Mouse (Mus musculus) megakaryocyte progenitor cell, adult 5-6 weeks (primary cell): ENCODE measurements around the gene 2010111I01Rik. TPM values are rescaled to one million over a fixed set of nuclear protein-coding genes. Genes with fewer than 3 reads are reported as not detected.
"Not testable (repeated sequence)": the region's sequence is repeated elsewhere in the genome, so short reads cannot be mapped to it uniquely, and the experiment has no call there.

Experiments used
- ATAC-seq: replicated peaks from 2 replicates; pipeline ENCODE4 v1.8.0; 2016; ENCODE audit warnings: mild to moderate bottlenecking, moderate TSS enrichment, inconsistent platforms; ENCODE audit not compliant: poor library complexity
- total RNA-seq, 2 experiments: library from RNA; stranded (forward) in 1 of 2; stranded (reverse) in 1 of 2; fragments of 157-497, 149-512 nt in 1 of 2; fragments of 200-1000 nt in 1 of 2; gene quantifications; 2 replicates each; pipeline versions ENCODE4 v1.2.3 to v1.2.4; 2015 to 2017

The 2010111I01Rik gene
- total RNA-seq, 2 experiments from 2014 or later: 53.7 to 90.2 TPM

GRCm38 (mm10) chr13:63330236-63330860 lies 365.7 kb downstream of the 2010111I01Rik start:
- no peak for ATAC-seq

GRCm38 (mm10) chr13:63331379-63331778 lies 366.7 kb downstream of the 2010111I01Rik start:
- ATAC-seq: peak; percentile 59

- peak; percentile 71 for ATAC-seq
Measured at GRCm38 (mm10) chr13:63332576-63333300, 368.0 kb downstream of the 2010111I01Rik start.

DNA sequence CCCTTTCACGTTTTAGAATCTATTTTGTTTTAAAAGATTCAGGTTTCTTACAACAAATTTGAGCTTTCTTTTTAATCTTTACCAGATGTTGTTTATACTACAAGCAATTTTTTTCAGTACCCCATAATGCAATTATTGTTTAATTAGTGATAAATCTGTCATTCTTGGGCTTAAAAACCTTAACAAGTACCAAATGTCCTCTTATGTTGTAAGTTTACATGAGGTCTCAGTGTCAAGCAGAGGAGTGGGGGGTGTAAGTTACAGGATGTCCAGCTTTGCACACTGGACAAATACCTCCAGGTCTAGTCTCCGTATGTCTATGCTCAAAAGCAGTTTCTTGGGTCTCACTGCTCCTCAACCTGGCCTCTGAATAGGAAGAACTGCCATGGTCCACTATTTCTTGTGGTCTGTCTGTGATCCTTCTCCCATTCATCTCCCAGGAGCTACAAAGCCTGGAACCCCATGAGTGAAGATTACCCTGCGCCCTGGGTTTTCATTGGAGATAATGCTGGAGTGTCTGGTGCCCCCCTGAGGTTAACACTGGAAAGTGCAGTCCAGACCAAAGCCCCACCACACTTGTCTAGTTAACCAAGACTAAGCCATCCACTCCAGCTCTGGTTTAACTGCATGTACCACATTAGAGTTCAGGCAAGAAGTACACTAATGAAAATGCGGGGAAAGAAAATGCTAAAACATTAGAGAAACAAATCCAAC lies 370.9 kb downstream of the 2010111I01Rik start:
- peak; percentile 81 for ATAC-seq

DNA sequence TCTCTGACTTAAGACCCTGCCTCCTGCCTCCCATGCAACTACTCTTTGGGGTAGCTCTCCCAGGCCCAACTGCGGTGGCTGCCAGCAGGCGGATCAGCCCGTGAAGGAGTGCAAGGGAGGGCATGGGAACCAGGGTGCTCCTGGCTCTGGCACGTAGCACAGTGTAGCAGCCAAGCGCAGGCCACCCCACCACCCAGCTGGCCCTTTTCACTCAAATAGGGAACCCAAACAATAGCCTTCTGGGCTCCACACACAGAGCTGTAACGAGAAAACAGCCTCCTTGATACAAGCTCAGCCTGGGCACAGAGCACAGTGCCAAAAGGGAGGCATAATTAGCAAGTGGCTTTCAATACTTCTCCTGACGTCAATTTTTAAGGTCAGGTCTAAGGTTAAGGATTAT lies 371.6 kb downstream of the 2010111I01Rik start:
- ATAC-seq: no peak

DNA sequence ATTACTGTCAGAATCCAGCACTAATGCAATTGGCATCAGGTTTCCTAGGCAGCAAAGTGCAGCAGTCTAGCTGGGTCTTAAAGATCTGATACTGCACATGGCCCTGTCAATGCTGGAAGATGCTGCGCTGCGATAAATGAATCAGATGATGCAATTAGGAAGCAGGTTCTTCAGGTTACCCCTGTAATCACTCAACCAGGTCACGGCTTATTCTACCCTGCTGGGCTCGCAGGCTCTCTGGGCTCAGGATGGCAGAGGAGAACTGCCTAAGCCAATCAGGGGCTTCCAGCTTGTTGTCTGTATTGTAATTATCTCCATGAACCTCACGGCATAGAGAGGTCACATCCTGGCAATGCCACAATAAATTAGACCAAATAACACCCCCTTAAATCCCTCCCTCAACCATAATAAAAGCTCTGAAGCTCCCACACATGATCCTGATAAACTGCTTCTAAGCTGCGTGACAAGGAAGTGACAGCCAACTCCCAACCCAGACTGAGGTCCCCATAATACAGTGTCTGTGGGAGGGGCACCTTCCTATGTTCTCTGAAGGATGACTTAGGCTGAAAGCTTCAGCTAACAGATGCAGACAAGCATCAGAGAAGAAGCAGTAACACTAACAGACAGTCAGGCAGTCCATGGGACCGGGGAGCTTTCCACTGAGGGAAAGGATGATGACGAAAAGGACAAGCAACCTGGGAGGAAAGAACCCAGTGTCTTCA lies 372.7 kb downstream of the 2010111I01Rik start:
- ATAC-seq: no peak

DNA sequence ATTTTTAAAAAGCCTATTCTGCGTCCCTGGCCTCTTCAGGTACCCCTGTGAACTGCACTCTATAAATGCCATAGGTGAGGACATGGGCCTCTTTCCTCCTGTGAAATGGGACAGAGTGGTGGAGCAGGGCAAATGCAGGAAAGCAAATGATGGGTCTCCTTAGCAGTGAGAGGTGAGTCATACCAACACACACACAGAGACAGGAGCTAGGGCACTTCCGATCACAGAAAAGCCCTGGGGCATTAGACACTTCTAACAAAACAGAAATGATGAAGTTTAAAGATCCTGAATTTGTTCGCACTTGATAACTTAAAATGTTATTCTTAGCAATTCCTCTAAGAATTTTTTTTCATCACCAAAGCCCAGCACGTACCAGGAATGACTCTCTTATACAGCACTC lies 375.3 kb downstream of the 2010111I01Rik start:
- ATAC-seq: no peak

DNA sequence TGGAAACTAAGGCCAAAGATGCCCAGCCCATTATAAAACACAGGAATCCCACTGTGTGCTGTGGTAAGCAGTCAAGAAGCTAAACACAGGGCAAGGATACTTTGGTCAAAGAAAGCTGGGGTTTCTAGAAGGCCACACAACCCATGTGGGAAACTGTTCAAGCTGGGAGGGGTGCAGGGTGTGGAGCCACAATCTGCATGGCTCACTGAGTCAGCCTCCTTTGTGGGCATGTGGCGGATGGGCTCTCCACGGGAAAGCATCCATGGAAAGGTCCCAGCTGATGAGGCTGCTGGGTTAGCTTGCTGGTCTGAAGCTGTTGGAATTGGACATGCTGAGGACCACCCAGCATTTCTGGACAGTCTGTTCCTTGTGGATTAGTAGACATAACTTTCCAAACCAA lies 378.1 kb downstream of the 2010111I01Rik start:
- ATAC-seq: no peak

DNA sequence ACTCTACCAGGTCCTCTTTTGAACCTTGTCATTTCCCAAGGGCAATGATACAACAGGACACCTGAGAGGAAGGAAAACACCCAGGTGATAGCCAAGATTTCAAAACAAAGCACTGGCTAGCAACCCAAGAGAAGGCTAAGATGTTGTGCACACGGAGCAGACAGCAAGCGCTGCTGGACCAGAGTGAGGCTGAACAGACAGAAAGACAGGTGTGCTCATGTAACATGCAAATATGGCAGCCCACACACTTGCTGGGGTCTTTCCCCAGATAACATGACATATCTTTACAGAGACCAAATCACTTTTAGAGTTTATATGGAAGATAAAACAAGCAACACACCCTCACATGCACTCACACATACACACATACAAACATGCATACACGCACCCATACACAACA lies 379.8 kb downstream of the 2010111I01Rik start:
- ATAC-seq: no peak

DNA sequence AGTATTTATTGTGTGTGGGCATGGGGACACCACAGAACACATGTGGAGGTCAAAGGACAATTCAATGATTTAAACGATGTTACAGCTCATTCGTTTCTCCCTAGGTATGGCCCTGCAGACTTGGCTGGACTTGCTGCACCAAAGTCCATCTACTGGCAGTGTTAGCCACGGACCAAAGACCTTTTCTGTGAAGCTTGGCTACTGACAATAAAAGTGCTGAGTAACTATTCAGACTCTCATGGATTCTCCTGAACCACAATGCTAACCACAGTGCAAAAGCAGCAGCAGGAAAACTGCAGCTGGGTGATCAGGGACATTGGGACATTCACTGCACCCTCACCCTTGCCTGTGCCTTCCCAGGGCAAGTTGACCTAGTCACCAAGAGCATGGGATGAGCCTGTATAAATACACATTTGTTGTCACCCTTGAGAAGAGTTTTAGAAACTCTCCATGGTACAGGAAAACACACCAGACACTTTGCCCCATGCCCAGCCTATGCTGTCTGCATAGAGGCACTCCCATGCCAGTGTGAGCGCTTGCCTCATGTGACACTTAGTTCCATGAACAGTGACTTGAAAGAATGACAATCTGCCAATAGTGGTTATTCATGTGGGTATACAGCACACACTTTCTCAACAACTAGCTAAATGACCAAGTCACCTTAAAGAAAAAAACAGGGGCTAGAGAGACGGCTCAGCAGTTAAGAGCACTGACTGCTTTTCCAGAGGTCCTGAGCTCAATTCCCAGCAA lies 381.0 kb downstream of the 2010111I01Rik start:
- no peak for ATAC-seq

- no peak for ATAC-seq
Measured at GRCm38 (mm10) chr13:63347639-63348038, 382.9 kb downstream of the 2010111I01Rik start.

DNA sequence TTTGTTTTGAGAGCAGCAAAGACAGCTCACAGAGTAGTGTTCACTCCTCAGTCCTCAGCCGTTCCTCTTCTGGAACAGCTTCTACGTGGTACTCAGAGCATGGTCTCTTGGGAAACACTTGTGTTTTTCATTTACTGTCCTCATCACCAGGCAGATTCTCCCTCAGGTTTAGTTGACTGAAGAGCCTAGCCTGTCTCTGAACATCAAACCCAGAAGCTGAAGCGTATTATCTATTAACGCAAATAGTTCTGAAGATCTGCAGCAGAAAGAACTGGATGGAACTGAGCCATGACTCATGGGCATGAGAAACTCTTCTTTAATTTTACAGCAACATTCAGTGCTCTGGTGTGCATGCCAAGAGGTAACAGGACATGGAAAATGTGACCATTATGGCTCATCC lies 385.4 kb downstream of the 2010111I01Rik start:
- ATAC-seq: no peak

DNA sequence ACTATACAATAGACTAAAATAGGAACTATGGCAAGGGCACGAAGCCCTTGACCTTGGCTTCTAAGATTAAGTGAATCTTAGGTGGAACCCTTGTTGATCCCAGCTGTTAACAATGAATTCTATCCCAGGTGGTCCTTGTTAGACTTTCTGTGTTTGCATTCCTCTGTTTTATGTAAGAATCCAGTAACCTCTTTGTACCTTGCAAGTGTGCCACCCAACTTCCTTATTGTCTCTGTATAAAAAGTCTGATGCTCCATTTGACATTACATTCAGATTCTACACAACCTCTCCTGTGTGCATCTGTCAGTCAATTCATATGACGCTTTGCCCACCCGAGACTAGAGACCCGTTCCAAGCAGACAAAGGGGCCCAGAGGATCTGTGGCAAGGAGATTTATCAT lies 388.6 kb downstream of the 2010111I01Rik start:
- ATAC-seq: not testable (repeated sequence)

DNA sequence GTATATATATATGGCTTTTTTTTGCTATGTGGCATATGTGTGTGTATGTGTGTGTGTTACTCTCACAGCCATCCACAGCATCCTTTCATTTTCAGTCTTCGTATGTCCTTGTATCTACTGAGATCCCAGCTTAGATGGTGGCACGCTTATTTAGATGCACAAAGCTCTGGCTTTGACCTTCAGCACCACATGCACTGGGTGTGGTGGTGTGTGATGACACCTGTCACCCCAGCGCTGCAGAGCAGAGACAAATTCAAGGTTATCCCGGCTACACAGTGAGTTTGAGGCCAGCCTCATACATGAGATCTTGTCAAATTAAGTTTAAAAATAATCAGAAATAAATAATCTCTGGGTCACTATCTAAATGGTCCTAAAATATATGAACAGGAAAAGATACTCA lies 391.4 kb downstream of the 2010111I01Rik start:
- no peak for ATAC-seq

- ATAC-seq: peak; percentile 90
Measured at GRCm38 (mm10) chr13:63356558-63356957, 391.9 kb downstream of the 2010111I01Rik start.

- ATAC-seq: no peak
Measured at GRCm38 (mm10) chr13:63359393-63359792, 394.7 kb downstream of the 2010111I01Rik start.

DNA sequence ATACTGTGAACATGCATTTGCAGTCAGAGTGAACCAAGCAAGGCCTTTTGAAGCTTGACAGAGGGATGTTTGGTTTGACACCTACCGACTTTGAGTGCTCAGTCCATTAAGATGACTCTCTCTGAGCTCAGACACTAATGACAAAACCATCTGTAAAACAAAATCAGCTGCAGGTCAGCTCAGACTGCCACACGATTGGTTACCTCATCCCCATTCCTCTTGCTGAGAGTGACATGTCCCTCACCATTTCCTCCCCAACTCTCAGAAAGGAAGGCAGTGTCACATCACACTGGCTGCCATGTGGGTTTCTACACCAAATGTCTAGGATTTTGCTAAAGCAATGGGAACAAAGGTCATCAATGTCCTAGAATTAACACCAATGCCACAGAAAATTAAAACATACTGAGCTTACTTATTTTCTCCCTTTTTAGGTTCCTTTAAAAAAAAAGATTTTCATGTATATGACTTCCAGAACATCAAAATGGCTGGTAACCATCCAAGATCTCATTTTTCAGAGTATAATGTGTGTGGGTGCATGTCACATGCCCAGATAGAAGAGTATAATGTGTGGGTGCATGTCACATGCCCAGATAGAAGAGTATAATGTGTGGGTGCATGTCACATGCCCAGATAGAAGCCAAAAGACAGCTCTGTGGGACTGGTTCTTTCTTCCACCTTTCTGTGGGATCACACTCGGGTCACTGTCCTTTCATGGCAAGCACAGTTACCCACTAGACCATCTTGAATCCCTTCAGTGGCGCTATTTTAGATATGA lies 395.6 kb downstream of the 2010111I01Rik start:
- ATAC-seq: no peak

DNA sequence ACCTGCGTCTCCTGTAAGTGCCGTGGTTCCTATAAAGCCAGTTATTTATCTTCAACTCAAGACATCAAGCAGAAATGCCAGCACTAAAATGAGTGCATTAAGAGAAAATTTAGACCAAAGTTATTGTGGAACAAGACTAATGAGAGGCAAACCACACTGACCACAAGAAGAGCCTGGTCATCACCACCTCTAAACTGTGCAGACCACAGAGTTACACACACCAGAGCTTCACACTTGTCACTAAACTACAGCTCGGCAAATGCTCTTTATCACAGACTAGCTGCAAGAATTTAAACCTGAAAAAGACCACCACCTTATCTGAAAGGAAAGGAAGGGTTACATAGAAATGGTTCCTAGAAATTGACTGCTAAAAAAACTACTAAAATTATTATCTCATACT lies 397.1 kb downstream of the 2010111I01Rik start:
- ATAC-seq: peak; percentile 70

DNA sequence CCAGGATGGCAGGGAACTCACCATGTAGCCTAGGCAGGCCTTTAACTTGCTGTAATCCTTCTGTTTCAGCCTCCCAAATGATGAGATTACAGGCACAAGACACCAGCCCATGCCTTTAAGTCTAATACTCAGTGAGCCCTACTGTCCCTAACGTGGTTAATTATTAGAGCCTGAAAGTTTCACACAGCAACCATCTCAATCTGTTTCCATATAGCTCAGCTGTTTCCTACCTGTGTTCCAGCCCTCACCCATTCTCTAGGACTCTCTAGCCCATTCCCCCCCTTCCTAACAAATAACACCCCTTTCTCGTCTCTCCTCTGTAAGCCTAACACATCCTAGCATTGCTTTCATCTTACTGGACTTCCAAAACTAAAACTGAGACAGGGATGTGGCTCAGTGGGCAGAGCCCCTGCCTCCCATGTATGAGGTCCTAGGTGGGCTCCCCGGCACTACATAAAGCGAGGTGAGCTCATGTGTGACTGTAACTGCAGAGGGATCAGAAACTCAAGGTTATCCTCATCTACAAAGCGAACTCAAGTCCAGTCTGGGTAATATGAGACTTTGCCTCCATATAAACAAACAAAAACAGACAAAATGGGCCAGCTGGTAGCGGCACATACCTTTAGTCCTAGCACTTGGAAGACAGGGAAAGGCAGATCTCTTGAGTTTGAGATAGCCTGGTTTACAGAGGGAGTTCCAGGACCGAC lies 408.9 kb downstream of the 2010111I01Rik start:
- no peak for ATAC-seq
